Comparison of ENCODE assay signal across 9 mouse cellular contexts in genomic region chr5:134372926-134373658, GRCm38 (mm10). TPM values are rescaled to one million over a fixed set of nuclear protein-coding genes. Genes with fewer than 3 reads are reported as not detected.
DNase-seq lines count a peak whose midpoint lies in the region; ATAC-seq and TF ChIP-seq lines count a peak whose summit lies in the region.
"Had no signal": no experiment of that assay in that cellular context is flagged by ENCODE, and none has a peak within 500 bp of the region (broad histone marks: within the 10 kb centered on the region; RNA-seq: fewer than 3 reads in every experiment).

No protein-coding gene starts in this region.

- H3K9ac ChIP-seq in forebrain, embryonic 15.5 days (replicated peaks), result no peak overlapping the region
- H3K9ac ChIP-seq: midbrain, embryonic 13.5 days; neural tube, embryonic 15.5 days had no signal

- no peak for ATAC-seq in megakaryocyte-erythroid progenitor cell, adult 5-6 weeks (replicated peaks; ENCODE audit: low FRiP score, low TSS enrichment, poor library complexity, severe bottlenecking)
- no peak for ATAC-seq in forebrain, embryonic 15.5 days (replicated peaks)
- ATAC-seq: midbrain, embryonic 13.5 days had no signal

- peak; percentile 59 for TF ChIP-seq CTCF in layer of hippocampus, adult 2 months (conservative IDR thresholded peaks at IDR 0.05)
- no peak for TF ChIP-seq CTCF in thymus, adult 2 months (IDR thresholded peaks at IDR 0.05; ENCODE audit: borderline replicate concordance, control insufficient read depth, extremely low read depth, insufficient read depth, low read length, poor library complexity)

- no peak overlapping the region for H3K27ac ChIP-seq in layer of hippocampus, adult 2 months
- peak overlapping the region; percentile 98 for H3K27ac ChIP-seq in thymus, adult 2 months (ENCODE audit: control insufficient read depth, insufficient read depth, low read length)
- H3K27ac ChIP-seq in forebrain, embryonic 15.5 days (replicated peaks), result no peak overlapping the region
- H3K27ac ChIP-seq: midbrain, embryonic 13.5 days; neural tube, embryonic 15.5 days had no signal

- H3K4me1 ChIP-seq in thymus, adult 2 months (replicated peaks; ENCODE audit: control insufficient read depth, insufficient read depth, low read length), result peaks cover 37% of the 10 kb centered on the region
- H3K4me1 ChIP-seq in forebrain, embryonic 15.5 days, result no peaks in the 10 kb centered on the region
- H3K4me1 ChIP-seq: midbrain, embryonic 13.5 days; neural tube, embryonic 15.5 days had no signal

- no peaks in the 10 kb centered on the region for H3K9me3 ChIP-seq in forebrain, embryonic 15.5 days
- H3K9me3 ChIP-seq: midbrain, embryonic 13.5 days; neural tube, embryonic 15.5 days had no signal

- no peak overlapping the region for H3K4me3 ChIP-seq in layer of hippocampus, adult 2 months
- H3K4me3 ChIP-seq in thymus, adult 2 months (ENCODE audit: control insufficient read depth, insufficient read depth, low read length), result no peak overlapping the region
- no peak overlapping the region for H3K4me3 ChIP-seq in forebrain, embryonic 15.5 days
- H3K4me3 ChIP-seq: midbrain, embryonic 13.5 days; neural tube, embryonic 15.5 days had no signal

- no peak overlapping the region for H3K4me2 ChIP-seq in forebrain, embryonic 15.5 days (replicated peaks)
- H3K4me2 ChIP-seq: midbrain, embryonic 13.5 days; neural tube, embryonic 15.5 days had no signal

- 44% methylated on average over 6 of the region's 6 CpGs for WGBS in thymus, adult 2 months
- WGBS in forebrain, embryonic 15.5 days, result 96% methylated on average over 6 of the region's 6 CpGs

- TF ChIP-seq POLR2A in thymus, adult 2 months (IDR thresholded peaks at IDR 0.05; ENCODE audit: control insufficient read depth, extremely low read depth, insufficient read depth, low read length, poor library complexity), result no peak

- no peaks in the 10 kb centered on the region for H3K27me3 ChIP-seq in thymus, adult 2 months (ENCODE audit: control insufficient read depth, insufficient read depth, low read length)
- H3K27me3 ChIP-seq in forebrain, embryonic 15.5 days, result no peaks in the 10 kb centered on the region
- H3K27me3 ChIP-seq: midbrain, embryonic 13.5 days; neural tube, embryonic 15.5 days had no signal

- DNase-seq in layer of hippocampus, adult 2 months (ENCODE audit: low spot score in 2 of 2), result no peak
- no peak for DNase-seq in layer of hippocampus, postnatal 36 days
- DNase-seq in CD4-positive, CD25-positive, alpha-beta regulatory T cell, adult 2 months (ENCODE audit: low read depth, low spot score), result peak; percentile 34
- DNase-seq in T-cell, adult 2 months (ENCODE audit: low spot score), result peak; percentile 39
- DNase-seq in thymus, adult 2 months, result peak; percentile 57

- peaks cover 7% of the 10 kb centered on the region; the same call in 1 of the 2 replicates for H3K36me3 ChIP-seq in thymus, adult 2 months (ENCODE audit: control insufficient read depth, insufficient read depth, low read length)
- peaks cover 40% of the 10 kb centered on the region for H3K36me3 ChIP-seq in forebrain, embryonic 15.5 days

RNA-seq across cellular contexts. Expression of gene Gtf2i, which starts 58.5 kb away (rescaled TPM):
- 100 to 1,000 TPM; 222 to 227 TPM for total RNA-seq in layer of hippocampus, adult 2 months (2021)
- total RNA-seq in layer of hippocampus, postnatal 36 days (2021), result 100 to 1,000 TPM; 215 to 234 TPM
- polyA plus RNA-seq in thymus, adult 2 months (2012; rRNA removed), result 131 and 136 TPM in 2 replicates
- 107 and 116 TPM in 2 replicates for total RNA-seq in megakaryocyte-erythroid progenitor cell, adult 5-6 weeks (2014; fragmentation: Nextera tagmentation)
- total RNA-seq in megakaryocyte-erythroid progenitor cell, adult 5-6 weeks (2017), result 42.8 and 45.5 TPM in 2 replicates
- polyA plus RNA-seq in forebrain, embryonic 15.5 days (2015; fragmentation: Nextera tagmentation; extraction: Ambion mirVana), result 179 and 182 TPM in 2 replicates

Comparison
In these comparisons a context has a peak if more than half of its experiments do, and no peak if none do; other contexts are left out.
1. DNase-seq: peak in CD4-positive, CD25-positive, alpha-beta regulatory T cell, adult 2 months (single experiment), T-cell, adult 2 months (single experiment) and thymus, adult 2 months (single experiment); none in layer of hippocampus, adult 2 months (0 of 2) and layer of hippocampus, postnatal 36 days (0 of 2).